Mouse (Mus musculus) liver, postnatal 0 days (tissue): ENCODE results near the gene Tmem251. TPM values are rescaled to one million over a fixed set of nuclear protein-coding genes. Genes with fewer than 3 reads are reported as not detected.

Experiments used
- ATAC-seq: fragments of 200-750 bp; cut with Nextera tagmentation; 2 replicates; pipeline ENCODE4 v1.8.0; 2017; ENCODE audit warnings: mild to moderate bottlenecking, moderate library complexity
- DNase-seq: peaks from one replicate; pipeline ENCODE4 v3.0.0-alpha.2; 2016
- H3K27ac ChIP-seq: fragments of 300-500 bp; sonication (generic); 2 replicates; pipeline ENCODE4 v1.5.1; 2014; ENCODE audit warnings: antibody characterized with exemption, moderate library complexity, mild to moderate bottlenecking, low read depth
- H3K27me3 ChIP-seq: fragments of 300-500 bp; sonication (generic); 2 replicates; pipeline ENCODE4 v1.6.1; 2014; ENCODE audit warnings: low read length, control low read depth, mixed read lengths; ENCODE audit not compliant: insufficient read depth
- H3K36me3 ChIP-seq: fragments of 300-500 bp; sonication (generic); replicated peaks from 2 replicates; pipeline ENCODE4 v1.6.1; 2014; ENCODE audit warnings: mild to moderate bottlenecking, control low read depth, low read length, moderate library complexity, mixed read lengths; ENCODE audit not compliant: insufficient read depth
- H3K4me1 ChIP-seq: fragments of 300-500 bp; sonication (generic); 2 replicates; pipeline ENCODE4 v1.6.1; 2014; ENCODE audit warnings: antibody characterized with exemption, mild to moderate bottlenecking, control low read depth; ENCODE audit not compliant: insufficient read depth
- H3K4me2 ChIP-seq: fragments of 300-500 bp; sonication (generic); 2 replicates; pipeline ENCODE4 v1.6.1; 2014; ENCODE audit warnings: low read depth, mild to moderate bottlenecking, low read length, moderate library complexity, mixed read lengths
- H3K4me3 ChIP-seq: fragments of 300-500 bp; sonication (generic); 2 replicates; pipeline ENCODE4 v1.5.1; 2014; ENCODE audit warnings: low read depth, low read length
- H3K9ac ChIP-seq: fragments of 300-500 bp; sonication (generic); replicated peaks from 2 replicates; pipeline ENCODE4 v1.6.1; 2014; ENCODE audit warnings: mild to moderate bottlenecking, moderate library complexity
- H3K9me3 ChIP-seq: fragments of 300-500 bp; sonication (generic); 2 replicates; pipeline ENCODE4 v1.6.1; 2016; ENCODE audit warnings: mild to moderate bottlenecking, control low read depth, low read length, mixed read lengths
- CTCF ChIP-seq: sonication (generic); IDR thresholded peaks from 2 replicates; pipeline ENCODE4 v1.5.1; 2016; ENCODE audit warnings: antibody characterized with exemption, low read depth
- EP300 ChIP-seq: IDR thresholded peaks from 2 replicates; pipeline ENCODE4 v1.6.1; 2016; ENCODE audit warnings: antibody characterized with exemption, low read depth, mild to moderate bottlenecking
- WGBS: fragments of 180-500 bp; shearing (Covaris S2); extraction: QIAGEN DNeasy Blood & Tissue Kit; methylation state at CpG from one replicate; pipeline ENCODE4 v1.1.7; 2014; ENCODE audit not compliant: insufficient replicate concordance; 5-methylcytosine and 5-hydroxymethylcytosine counted together
- polyA plus RNA-seq: library from polyadenylated mRNA; unstranded; fragments of >200 nt; fragmentation: Nextera tagmentation; extraction: Ambion mirVana; gene quantifications from 2 replicates; pipeline ENCODE4 v1.2.1, GENCODE M21; 2015

Gene Tmem251
- 5.6 and 5.8 TPM in 2 replicates for polyA plus RNA-seq

DNA sequence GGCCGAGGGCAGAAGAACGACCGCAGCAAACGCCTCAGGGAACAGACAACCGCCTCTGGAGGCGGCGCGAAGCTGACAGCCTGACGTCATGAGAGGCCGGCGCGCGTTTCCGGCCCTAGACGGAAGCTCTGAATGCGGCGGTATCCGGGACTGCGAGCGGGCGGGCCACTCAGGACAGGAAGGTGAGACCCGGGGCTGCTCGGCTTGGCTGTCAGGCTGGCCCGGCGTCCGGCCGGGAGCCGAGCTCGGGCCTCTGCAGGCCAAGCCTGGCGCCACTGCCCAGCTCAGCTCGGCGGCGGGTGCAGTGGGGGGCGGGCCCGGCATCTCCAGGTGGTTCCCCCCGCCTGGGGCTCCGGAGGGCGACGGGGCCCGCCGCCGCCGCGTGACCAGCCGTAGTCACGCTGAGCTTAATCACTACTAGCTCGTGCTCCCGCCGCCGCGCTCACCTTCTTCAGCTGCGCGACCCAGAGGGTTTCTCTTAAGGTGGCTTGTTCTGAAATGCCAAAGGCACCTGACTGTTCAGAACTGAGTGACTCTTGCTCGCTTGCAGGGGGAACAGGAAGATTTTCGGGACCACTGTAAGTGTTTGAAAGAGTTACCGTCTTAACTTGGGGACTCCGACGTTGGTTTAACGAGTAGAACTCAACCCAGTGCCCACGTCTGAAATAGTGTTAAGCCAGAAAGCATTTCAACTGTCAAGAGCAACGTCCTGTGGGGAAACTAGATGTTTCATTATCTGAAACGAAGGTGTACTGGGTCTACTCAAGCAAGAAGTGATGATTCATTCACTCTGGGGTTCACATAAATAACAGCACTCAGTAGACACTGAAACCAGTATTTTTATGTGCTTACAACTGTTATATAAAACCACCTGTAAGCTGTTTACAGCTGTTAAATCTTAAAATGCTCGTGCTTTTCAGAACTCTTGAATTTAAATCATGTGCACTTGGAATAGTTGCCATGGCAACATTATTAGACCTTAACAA is at the start of gene Tmem251, which contains the start of gene Moap1:
Tmem251 (plus strand) TSS at position 174 of the 986 bp plus-strand sequence.
Moap1 (minus strand) TSS at position 73 of the 986 bp plus-strand sequence.
- Histone ChIP-seq H3K4me1 (peaks cover 19% of the 10 kb centered on the region), H3K4me3 (peak within 1 kb of the TSS; percentile 67), H3K9me3 (no peaks in the 10 kb centered on the region), H3K36me3 (no peaks in the 10 kb centered on the region; the same call in 1 of the 2 replicates), H3K27me3 (no peaks in the 10 kb centered on the region), H3K27ac (peak within 1 kb of the TSS; percentile 92), H3K4me2 (peak within 1 kb of the TSS; percentile 81), H3K9ac (peak within 1 kb of the TSS; percentile 75)
- DNase-seq = peak; percentile 93
- TF ChIP-seq EP300 (no peak), CTCF (no peak)
- peak; percentile 97 for ATAC-seq
- 1% methylated on average over 59 of the region's 63 CpGs for WGBS

DNA sequence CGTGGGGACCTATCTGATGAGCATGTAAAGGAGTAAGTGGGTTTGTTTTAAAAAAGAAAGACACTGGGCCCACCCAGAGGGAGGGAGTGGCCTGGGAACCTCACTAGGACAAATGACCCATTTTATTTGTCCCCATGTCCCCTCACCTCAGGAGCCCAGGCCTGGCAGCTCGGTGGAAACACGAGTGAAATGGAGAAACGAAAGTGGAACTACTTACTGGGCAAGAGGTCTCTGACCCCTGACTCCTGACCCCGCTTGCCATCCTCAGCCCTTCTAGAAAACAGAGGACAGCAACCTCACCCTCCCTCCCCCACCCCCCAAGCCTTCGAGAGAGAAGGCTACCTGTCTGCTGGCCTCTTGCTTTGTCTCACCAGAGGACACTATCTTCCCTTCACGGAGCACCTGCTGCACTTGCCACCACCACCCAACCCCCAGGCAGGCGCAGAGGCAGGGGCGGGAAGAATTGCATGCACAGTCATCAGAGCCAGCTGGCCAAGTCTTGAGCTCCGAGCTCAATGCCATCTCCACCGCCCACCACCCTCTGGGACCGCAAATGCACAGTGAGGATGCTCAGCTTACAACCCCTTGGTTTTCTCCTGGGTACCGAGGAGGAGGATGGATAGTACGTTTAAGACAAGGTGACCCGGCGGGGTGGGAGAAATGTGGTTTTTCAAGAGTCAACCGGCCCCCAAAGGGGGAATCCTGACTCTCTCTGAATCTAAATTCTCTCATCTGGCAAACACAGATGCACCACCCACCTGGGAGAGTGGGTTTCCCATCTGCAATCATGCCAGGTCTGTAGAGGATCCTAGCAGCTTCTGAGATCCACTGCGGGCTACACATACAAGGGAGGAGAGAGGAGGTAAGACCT is 48.0 kb upstream of the Tmem251 start:
- Histone ChIP-seq H3K9ac (no peak overlapping the region), H3K4me3 (no peak overlapping the region), H3K27me3 (no peaks in the 10 kb centered on the region), H3K4me1 (peaks cover 68% of the 10 kb centered on the region), H3K4me2 (peak overlapping the region; percentile 59), H3K9me3 (no peaks in the 10 kb centered on the region), H3K27ac (peak overlapping the region; percentile 55), H3K36me3 (no peaks in the 10 kb centered on the region)
- 69% methylated on average over 18 of the region's 18 CpGs for WGBS
- ATAC-seq (no peak), DNase-seq (no peak)
- no peak for TF ChIP-seq CTCF

DNA sequence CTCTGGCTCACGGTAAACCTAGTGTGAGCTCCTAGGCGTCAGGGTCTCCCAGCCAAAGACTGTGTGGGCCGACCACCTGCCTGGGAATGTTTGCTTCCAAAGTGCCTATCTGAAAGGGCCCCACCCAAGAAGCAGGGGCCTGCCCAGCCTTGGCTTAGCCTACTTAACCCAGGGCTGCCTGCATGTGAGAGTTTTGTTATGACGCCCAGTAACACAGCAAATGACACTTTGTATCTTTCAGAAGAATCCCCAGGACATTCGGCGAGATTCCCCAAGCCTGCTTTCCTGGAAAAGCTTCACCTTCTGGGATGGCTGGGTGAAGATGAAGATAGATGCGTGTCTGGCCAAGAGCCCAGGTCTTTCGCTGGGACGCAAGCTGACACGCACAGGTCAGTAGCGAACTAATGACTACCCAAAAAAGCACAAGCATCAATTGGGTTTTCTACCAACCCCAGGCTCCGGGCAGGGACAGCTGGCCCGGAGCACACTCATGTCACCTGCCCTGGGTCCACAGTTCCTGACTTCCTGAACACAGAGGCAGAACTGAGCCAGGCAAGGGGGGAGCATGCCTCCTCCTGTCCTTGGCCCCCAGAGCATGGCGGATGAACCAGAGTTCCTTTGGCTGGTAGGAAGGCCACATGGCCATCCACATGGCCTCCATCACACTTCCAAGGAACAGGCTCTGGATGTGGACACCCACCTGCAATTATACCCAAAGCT is 46.8 kb upstream of the Tmem251 start:
- H3K9me3 ChIP-seq = no peaks in the 10 kb centered on the region
- no peak overlapping the region for H3K9ac ChIP-seq
- WGBS = 78% methylated on average over 14 of the region's 14 CpGs
- H3K36me3 ChIP-seq = no peaks in the 10 kb centered on the region
- DNase-seq (no peak), ATAC-seq (no peak)
- no peak for TF ChIP-seq CTCF
- TF ChIP-seq EP300 = no peak
- H3K27me3 ChIP-seq = no peaks in the 10 kb centered on the region
- no peak overlapping the region for H3K4me2 ChIP-seq
- H3K4me1 ChIP-seq = peaks cover 63% of the 10 kb centered on the region
- H3K27ac ChIP-seq = no peak overlapping the region
- no peak overlapping the region for H3K4me3 ChIP-seq

DNA sequence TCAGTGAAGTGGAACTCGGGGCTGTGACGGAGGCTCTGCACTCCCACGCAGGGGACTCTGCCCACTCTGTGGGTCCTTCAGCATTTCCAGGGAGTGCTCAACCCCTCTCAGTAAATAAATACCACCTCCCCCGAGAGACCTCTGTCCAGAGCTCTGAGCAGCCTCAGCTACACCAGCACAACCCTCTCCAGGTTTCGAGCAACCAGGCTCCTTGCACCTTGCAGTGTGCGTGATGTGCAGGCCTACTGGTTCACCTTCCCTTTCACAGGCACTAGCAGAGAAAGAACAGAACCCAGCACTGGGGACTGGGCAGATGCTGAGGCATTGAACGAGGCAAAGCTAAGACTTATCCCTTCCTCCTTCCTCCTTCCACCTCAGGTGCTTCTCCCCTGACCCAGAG is 46.2 kb upstream of the Tmem251 start:
- no peaks in the 10 kb centered on the region for H3K9me3 ChIP-seq
- TF ChIP-seq EP300 (no peak), CTCF (no peak)
- H3K27ac ChIP-seq = no peak overlapping the region
- no peak overlapping the region for H3K4me3 ChIP-seq
- H3K36me3 ChIP-seq = no peaks in the 10 kb centered on the region
- H3K9ac ChIP-seq = no peak overlapping the region
- 65% methylated on average over 7 of the region's 7 CpGs for WGBS
- no peaks in the 10 kb centered on the region for H3K27me3 ChIP-seq
- no peak for DNase-seq
- no peak overlapping the region for H3K4me2 ChIP-seq
- peaks cover 63% of the 10 kb centered on the region for H3K4me1 ChIP-seq
- no peak for ATAC-seq

DNA sequence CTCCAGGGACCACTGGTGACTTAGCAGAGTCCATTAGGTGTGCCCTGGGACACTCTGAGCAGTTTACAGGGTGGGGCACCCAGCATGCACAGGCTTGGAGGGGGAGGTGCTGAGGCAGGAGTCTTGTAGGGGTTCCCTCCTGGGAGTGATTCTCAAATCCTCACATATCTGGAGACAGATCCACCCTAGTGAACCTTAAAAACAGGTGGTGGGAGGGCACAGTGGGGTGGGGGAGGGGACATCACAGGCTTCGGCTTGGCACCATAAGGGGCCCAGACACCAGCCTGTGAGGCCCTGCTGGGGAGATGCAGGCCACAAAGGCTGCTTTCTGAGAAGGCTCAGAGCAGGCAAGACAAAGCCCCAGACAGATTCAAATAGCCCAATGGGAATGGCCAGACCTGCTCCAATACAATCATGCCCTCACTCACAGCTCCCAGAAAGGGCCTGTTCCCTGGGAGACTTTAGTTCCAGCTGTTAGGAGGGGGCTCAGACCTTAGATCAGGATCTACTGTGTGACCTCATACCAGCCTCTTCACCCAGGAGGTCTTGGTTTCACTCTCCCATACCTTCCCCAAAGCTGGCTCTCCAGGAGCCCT is 45.4 kb upstream of the Tmem251 start:
- ATAC-seq = peak; percentile 41; the same call in 1 of the 2 replicates
- peaks cover 65% of the 10 kb centered on the region for H3K4me1 ChIP-seq
- H3K9me3 ChIP-seq = no peaks in the 10 kb centered on the region
- no peak for DNase-seq
- 0 out of 2 replicates have a peak overlapping the region, but pooled peaks have one; percentile 41 for H3K9ac ChIP-seq
- 57% methylated on average over 1 of the region's 1 CpGs for WGBS
- no peaks in the 10 kb centered on the region for H3K36me3 ChIP-seq
- H3K27ac ChIP-seq = peak overlapping the region; percentile 17; the same call in 1 of the 2 replicates
- no peak for TF ChIP-seq CTCF
- no peak for TF ChIP-seq EP300
- no peak overlapping the region for H3K4me3 ChIP-seq
- H3K27me3 ChIP-seq = no peaks in the 10 kb centered on the region
- no peak overlapping the region for H3K4me2 ChIP-seq
